In the genomic region with DNA sequence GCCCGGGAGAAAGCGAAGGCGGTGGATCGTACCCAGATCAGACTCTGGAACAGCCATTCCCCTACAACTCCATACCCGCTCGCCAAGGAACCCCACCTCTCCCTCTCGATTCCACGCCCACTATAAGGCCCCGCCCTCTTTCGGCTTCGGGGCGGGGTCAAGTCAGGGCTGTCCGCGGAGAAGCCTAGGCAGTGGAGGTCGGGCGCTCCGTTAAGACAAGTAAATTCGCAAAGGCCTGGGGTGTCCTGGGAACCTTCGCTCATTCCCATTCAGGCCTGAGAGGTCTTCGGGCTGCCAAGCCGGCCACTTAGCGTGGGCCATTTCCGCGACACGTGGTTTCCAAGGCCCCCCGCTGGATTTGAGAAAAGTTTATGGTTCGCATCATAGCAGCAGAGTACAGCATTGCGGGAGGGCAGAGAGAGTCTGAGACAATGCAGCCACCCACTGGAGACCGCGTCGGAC, we compare ENCODE assay signal across 8 mouse cellular contexts. TPM values are rescaled to one million over a fixed set of nuclear protein-coding genes. Genes with fewer than 3 reads are reported as not detected.
DNase-seq lines count a peak whose midpoint lies in the region; ATAC-seq and TF ChIP-seq lines count a peak whose summit lies in the region.

Ptges2 (plus strand) TSS at position 413 of the 462 bp plus-strand sequence.

- peak; percentile 91 for ATAC-seq in forebrain, postnatal 0 days
- peak; percentile 92 for ATAC-seq in lung, embryonic 15.5 days (ENCODE audit: borderline replicate concordance, extremely low read depth, low FRiP score, low TSS enrichment)

- H3K36me3 ChIP-seq in MEL (ENCODE audit: control insufficient read depth in 1 of 2, insufficient read depth in 2 of 2, low read length in 2 of 2) = no peaks in the 10 kb centered on the region
- H3K36me3 ChIP-seq in forebrain, postnatal 0 days (ENCODE audit: insufficient read depth) = peaks cover 13% of the 10 kb centered on the region
- no peaks in the 10 kb centered on the region for H3K36me3 ChIP-seq in lung, embryonic 15.5 days

- TF ChIP-seq RAD21 in MEL (IDR thresholded peaks at IDR 0.05; ENCODE audit: low read depth, low read length) = no peak

- peaks cover 0 to 7% of the 10 kb centered on the region in 2 experiments; a peak in 1 of 4 replicates for H3K4me1 ChIP-seq in MEL (ENCODE audit: control insufficient read depth in 1 of 2, insufficient read depth in 2 of 2, low read length in 2 of 2)
- peaks cover 6% of the 10 kb centered on the region; the same call in 1 of the 2 replicates for H3K4me1 ChIP-seq in forebrain, postnatal 0 days (ENCODE audit: insufficient read depth)
- peaks cover 15% of the 10 kb centered on the region for H3K4me1 ChIP-seq in lung, embryonic 15.5 days

- peaks cover 10% of the 10 kb centered on the region for H3K79me2 ChIP-seq in MEL (ENCODE audit: control insufficient read depth, insufficient read depth, low read length, poor library complexity)

- 2% methylated on average over 31 of the region's 31 CpGs for WGBS in forebrain, postnatal 0 days
- WGBS in lung, embryonic 15.5 days = under 1% methylated on average over 31 of the region's 31 CpGs

- peak within 1 kb of the TSS; percentile 92 for H3K9ac ChIP-seq in MEL (ENCODE audit: control insufficient read depth, low read depth, low read length, poor library complexity, severe bottlenecking)
- peak within 1 kb of the TSS; percentile 87 for H3K9ac ChIP-seq in forebrain, postnatal 0 days
- H3K9ac ChIP-seq in lung, embryonic 15.5 days = peak within 1 kb of the TSS; percentile 72

- peak within 1 kb of the TSS; percentile 87 for H3K27ac ChIP-seq in MEL (ENCODE audit: control insufficient read depth, low read depth, low read length)
- H3K27ac ChIP-seq in forebrain, postnatal 0 days (ENCODE audit: low read depth, low read length) = peak within 1 kb of the TSS; percentile 86
- H3K27ac ChIP-seq in lung, embryonic 15.5 days = peak within 1 kb of the TSS; percentile 96

- H3K27me3 ChIP-seq in MEL (ENCODE audit: control insufficient read depth in 1 of 2, insufficient read depth in 2 of 2, low read length in 2 of 2) = no peaks in the 10 kb centered on the region
- no peaks in the 10 kb centered on the region for H3K27me3 ChIP-seq in forebrain, postnatal 0 days (ENCODE audit: insufficient read depth, low read length)
- no peaks in the 10 kb centered on the region for H3K27me3 ChIP-seq in lung, embryonic 15.5 days

- peak; percentile 51 to 65; a peak in 2 of 4 replicates for TF ChIP-seq POLR2A in MEL (IDR thresholded peaks at IDR 0.05; ENCODE audit: control insufficient read depth in 1 of 2, insufficient read depth in 1 of 2, low read depth in 1 of 2, low read length in 2 of 2, poor library complexity in 1 of 2)

- no peak for TF ChIP-seq CTCF in MEL (IDR thresholded peaks at IDR 0.05 in 2 of 3, conservative IDR thresholded peaks at IDR 0.05 in 1 of 3; ENCODE audit: control insufficient read depth in 1 of 3, insufficient read depth in 1 of 3, low read depth in 2 of 3, low read length in 3 of 3, poor library complexity in 1 of 3, severe bottlenecking in 1 of 3)
- no peak for TF ChIP-seq CTCF in forebrain, postnatal 0 days (IDR thresholded peaks at IDR 0.05; ENCODE audit: low read depth)

- peak; percentile 94 for DNase-seq in MEL (ENCODE audit: low read depth, low spot score)
- peak; percentile 86 to 91 for DNase-seq in cerebellum, adult 18-20 months
- DNase-seq in forebrain, postnatal 0 days = no peak
- DNase-seq in heart, postnatal 4 days = peak; percentile 94
- DNase-seq in layer of hippocampus, adult 8-10 months (ENCODE audit: low spot score in 2 of 2) = peak; percentile 87 to 89
- DNase-seq in ovary, postnatal 14 days (ENCODE audit: low spot score) = peak; percentile 89
- DNase-seq in thymus, postnatal 14 days = peak; percentile 94

- TF ChIP-seq EP300 in MEL (IDR thresholded peaks at IDR 0.05; ENCODE audit: low read depth in 1 of 2, low read length in 2 of 2) = no peak

- H3K9me3 ChIP-seq in MEL (replicated peaks; ENCODE audit: insufficient read depth, low read length) = no peaks in the 10 kb centered on the region
- no peaks in the 10 kb centered on the region for H3K9me3 ChIP-seq in forebrain, postnatal 0 days (ENCODE audit: low read length)
- H3K9me3 ChIP-seq in lung, embryonic 15.5 days = no peaks in the 10 kb centered on the region

- peak within 1 kb of the TSS; percentile 74 to 83 for H3K4me3 ChIP-seq in MEL (ENCODE audit: control insufficient read depth in 1 of 2, insufficient read depth in 1 of 2, low read depth in 2 of 2, low read length in 2 of 2)
- H3K4me3 ChIP-seq in forebrain, postnatal 0 days (ENCODE audit: low read depth, low read length) = peak within 1 kb of the TSS; percentile 89
- peak within 1 kb of the TSS; percentile 78 for H3K4me3 ChIP-seq in lung, embryonic 15.5 days

- peak within 1 kb of the TSS; percentile 91 for H3K4me2 ChIP-seq in forebrain, postnatal 0 days (ENCODE audit: low read depth)
- H3K4me2 ChIP-seq in lung, embryonic 15.5 days = peak within 1 kb of the TSS; percentile 88

TF ChIP-seq in MEL, 35 proteins besides CTCF, POLR2A, EP300 and RAD21:
- no peak for TF ChIP-seq UBTF (IDR thresholded peaks at IDR 0.05; ENCODE audit: borderline replicate concordance, insufficient read depth, low read depth, low read length)
- TF ChIP-seq POLR2AphosphoS5 (IDR thresholded peaks at IDR 0.05; ENCODE audit: borderline replicate concordance, low read depth, low read length) = no peak
- no peak for TF ChIP-seq JUND (IDR thresholded peaks at IDR 0.05; ENCODE audit: low read depth, low read length)
- no peak for TF ChIP-seq MYB (IDR thresholded peaks at IDR 0.05; ENCODE audit: low read depth, low read length)
- 0 out of 2 replicates have a peak, but pooled peaks have one; percentile 16 for TF ChIP-seq TBP (IDR thresholded peaks at IDR 0.05; ENCODE audit: low read depth, low read length)
- TF ChIP-seq ZNF384 (IDR thresholded peaks at IDR 0.05; ENCODE audit: low read depth, low read length) = no peak
- no peak for TF ChIP-seq E2F4 (IDR thresholded peaks at IDR 0.05; ENCODE audit: borderline replicate concordance, low read depth, low read length)
- no peak for TF ChIP-seq CHD1 (IDR thresholded peaks at IDR 0.05; ENCODE audit: low read depth, low read length)
- TF ChIP-seq USF1 (IDR thresholded peaks at IDR 0.05; ENCODE audit: low read depth, low read length) = peak; percentile 96
- peak; percentile 92 for TF ChIP-seq MYC (IDR thresholded peaks at IDR 0.05; ENCODE audit: low read depth, low read length)
- TF ChIP-seq ZKSCAN1 (IDR thresholded peaks at IDR 0.05; ENCODE audit: low read depth, low read length) = no peak
- no peak for TF ChIP-seq MAZ (IDR thresholded peaks at IDR 0.05; ENCODE audit: low read depth, low read length)
- TF ChIP-seq MAX (IDR thresholded peaks at IDR 0.05; ENCODE audit: low read length) = peak; percentile 98
- TF ChIP-seq TCF12 (IDR thresholded peaks at IDR 0.05; ENCODE audit: low read depth, low read length) = no peak
- TF ChIP-seq POLR2AphosphoS2 (IDR thresholded peaks at IDR 0.05; ENCODE audit: low read length) = no peak
- TF ChIP-seq ZMIZ1 (IDR thresholded peaks at IDR 0.05; ENCODE audit: low read depth, low read length) = no peak
- no peak for TF ChIP-seq BHLHE40 (IDR thresholded peaks at IDR 0.05; ENCODE audit: borderline replicate concordance, low read depth, low read length)
- TF ChIP-seq SMC3 (IDR thresholded peaks at IDR 0.05; ENCODE audit: low read depth, low read length) = no peak; the same call in 1 of the 2 replicates
- TF ChIP-seq GABPA (IDR thresholded peaks at IDR 0.05; ENCODE audit: low read depth, low read length) = no peak
- TF ChIP-seq MAFK (IDR thresholded peaks at IDR 0.05; ENCODE audit: borderline replicate concordance, low read depth, low read length) = no peak
- TF ChIP-seq MXI1 (IDR thresholded peaks at IDR 0.05; ENCODE audit: low read depth, low read length) = peak; percentile 95
- TF ChIP-seq RCOR1 (IDR thresholded peaks at IDR 0.05; ENCODE audit: low read depth, low read length) = no peak
- no peak for TF ChIP-seq NRF1 (IDR thresholded peaks at IDR 0.05; ENCODE audit: insufficient read depth, low read depth, low read length, poor library complexity, severe bottlenecking)
- no peak for TF ChIP-seq GATA1 (IDR thresholded peaks at IDR 0.05; ENCODE audit: low read depth, low read length)
- peak; percentile 82 for TF ChIP-seq HCFC1 (IDR thresholded peaks at IDR 0.05; ENCODE audit: low read depth, low read length)
- TF ChIP-seq ELF1 (IDR thresholded peaks at IDR 0.05; ENCODE audit: low read depth, low read length) = peak; percentile 96
- no peak; the same call in 1 of the 2 replicates for TF ChIP-seq NELFE (IDR thresholded peaks at IDR 0.05; ENCODE audit: low read depth, low read length)
- no peak for TF ChIP-seq TAL1 (IDR thresholded peaks at IDR 0.05; ENCODE audit: low read length)
- TF ChIP-seq USF2 (IDR thresholded peaks at IDR 0.05; ENCODE audit: borderline replicate concordance in 1 of 2, insufficient read depth in 1 of 2, low read depth in 1 of 2, low read length in 2 of 2) = peak in 1 of 2 experiments; percentile 80; a peak in 2 of 4 replicates
- TF ChIP-seq KAT2A (conservative IDR thresholded peaks at IDR 0.05; ENCODE audit: low read depth, low read length) = no peak; the same call in 1 of the 2 replicates
- TF ChIP-seq ETS1 (IDR thresholded peaks at IDR 0.05; ENCODE audit: low read depth, low read length) = no peak; the same call in 1 of the 2 replicates
- no peak for TF ChIP-seq ZC3H11A (IDR thresholded peaks at IDR 0.05; ENCODE audit: low read depth, low read length)
- TF ChIP-seq SIN3A (IDR thresholded peaks at IDR 0.05; ENCODE audit: low read length) = peak; percentile 99
- TF ChIP-seq MEF2A (IDR thresholded peaks at IDR 0.05; ENCODE audit: extremely low read depth, insufficient replicate concordance, low read depth, low read length, poor library complexity, severe bottlenecking) = no peak
- no peak for TF ChIP-seq CHD2 (IDR thresholded peaks at IDR 0.05; ENCODE audit: low read length)
TF ChIP-seq in MEL: peak in this region for 9.

RNA-seq across cellular contexts. Expression of gene Ptges2, which starts in this region (rescaled TPM):
- 30.4 and 33.3 TPM in 2 replicates for total RNA-seq in MEL (2012; rRNA removed)
- 100 to 1,000 TPM in 1 of 2 experiments, 10 to 100 TPM in 1; 47.0 to 396 TPM for polyA plus RNA-seq in MEL (2012; ENCODE audit: insufficient read depth in 1 of 2, insufficient read length in 2 of 2, low read depth in 1 of 2, low replicate concordance in 2 of 2, missing spikeins in 1 of 2)
- total RNA-seq in forebrain, postnatal 0 days (2014; rRNA removed) = 32.1 and 37.5 TPM in 2 replicates
- 54.9 and 58.6 TPM in 2 replicates for polyA plus RNA-seq in forebrain, postnatal 0 days (2015; fragmentation: Nextera tagmentation; extraction: Ambion mirVana)
- 10 to 100 TPM; 59.7 to 60.2 TPM for total RNA-seq in heart, postnatal 4 days (2021)
- 10 to 100 TPM; 36.5 to 40.0 (median 38.2) TPM for total RNA-seq in layer of hippocampus, adult 8-10 months (2022)
- 22.6 and 25.4 TPM in 2 replicates for polyA plus RNA-seq in lung, embryonic 15.5 days (2015; fragmentation: Nextera tagmentation; extraction: Ambion mirVana)
